Mouse (Mus musculus) heart, embryonic 10.5 days (tissue): Measurements from ENCODE around the gene A730061H03Rik. TPM values are rescaled to one million over a fixed set of nuclear protein-coding genes. Genes with fewer than 3 reads are reported as not detected.

ENCODE experiments used
- DNase-seq: peaks from one replicate; pipeline ENCODE4 v3.0.0-alpha.2; 2017; ENCODE audit warnings: low spot score
- H3K27ac ChIP-seq: fragments of 300-500 bp; sonication (generic); 2 replicates; pipeline ENCODE4 v1.5.1; 2016; ENCODE audit warnings: mild to moderate bottlenecking
- H3K27me3 ChIP-seq: fragments of 300-500 bp; sonication (generic); 2 replicates; pipeline ENCODE4 v1.6.1; 2016; ENCODE audit warnings: mild to moderate bottlenecking; ENCODE audit not compliant: poor library complexity, insufficient read depth, severe bottlenecking
- H3K36me3 ChIP-seq: fragments of 300-500 bp; sonication (generic); 2 replicates; pipeline ENCODE4 v1.6.1; 2016; ENCODE audit warnings: mild to moderate bottlenecking, moderate library complexity
- H3K4me1 ChIP-seq: fragments of 300-500 bp; sonication (generic); 2 replicates; pipeline ENCODE4 v1.6.1; 2016; ENCODE audit warnings: mild to moderate bottlenecking
- H3K4me3 ChIP-seq: fragments of 300-500 bp; sonication (generic); 2 replicates; pipeline ENCODE4 v1.5.1; 2016; ENCODE audit warnings: mild to moderate bottlenecking, moderate library complexity
- H3K9me3 ChIP-seq: fragments of 300-500 bp; sonication (generic); 2 replicates; pipeline ENCODE4 v1.6.1; 2016; ENCODE audit warnings: mild to moderate bottlenecking, moderate library complexity
- WGBS: fragments of 180-500 bp; shearing (Covaris S2); methylation state at CpG from one replicate; pipeline ENCODE4 v1.1.7; 2016; 5-methylcytosine and 5-hydroxymethylcytosine counted together
- polyA plus RNA-seq: library from polyadenylated mRNA; unstranded; fragments of >200 nt; fragmentation: Nextera tagmentation; extraction: Ambion mirVana; gene quantifications from 2 replicates; pipeline ENCODE4 v1.2.1, GENCODE M21; 2016

A730061H03Rik gene
- polyA plus RNA-seq, 1 experiment from 2014 or later: 1.3 TPM

- peak within 1 kb of the TSS; percentile 96 for H3K27ac ChIP-seq
- H3K4me1 ChIP-seq: peaks cover 31% of the 10 kb centered on the region
- peak; percentile 98 for DNase-seq
- WGBS: 1% methylated on average over 22 of the region's 22 CpGs
- peak within 1 kb of the TSS; percentile 98 for H3K4me3 ChIP-seq
- no peaks in the 10 kb centered on the region for H3K9me3 ChIP-seq
- H3K36me3 ChIP-seq: peaks cover 34% of the 10 kb centered on the region
- no peaks in the 10 kb centered on the region for H3K27me3 ChIP-seq
These were observed 30.6 kb upstream of the A730061H03Rik start, which contains the start of gene Psme2 for GRCm38 (mm10) chr14:55590748-55591330. Gene Psme2 (minus strand): TSS chr14:55591113.

- WGBS: 81% methylated on average over 11 of the region's 11 CpGs
- H3K27ac ChIP-seq: peak overlapping the region; percentile 96
These were observed 29.7 kb upstream of the A730061H03Rik start for GRCm38 (mm10) chr14:55589771-55590448.

GRCm38 (mm10) chr14:55589271-55589670 is 29.1 kb upstream of the A730061H03Rik start:
- peaks cover 44% of the 10 kb centered on the region for H3K4me1 ChIP-seq
- H3K27ac ChIP-seq: no peak overlapping the region
- H3K36me3 ChIP-seq: peaks cover 19% of the 10 kb centered on the region
- H3K9me3 ChIP-seq: no peaks in the 10 kb centered on the region
- no peak overlapping the region for H3K4me3 ChIP-seq
- 84% methylated on average over 5 of the region's 5 CpGs for WGBS
- no peaks in the 10 kb centered on the region for H3K27me3 ChIP-seq
- no peak for DNase-seq

More at GRCm38 (mm10) chr14:55589771-55590448, 29.7 kb upstream of the A730061H03Rik start:
- Histone ChIP-seq H3K27me3 (no peaks in the 10 kb centered on the region), H3K4me1 (peaks cover 38% of the 10 kb centered on the region), H3K4me3 (peak overlapping the region; percentile 98), H3K36me3 (peaks cover 25% of the 10 kb centered on the region), H3K9me3 (no peaks in the 10 kb centered on the region)
- DNase-seq: no peak

GRCm38 (mm10) chr14:55586149-55586548 is 25.9 kb upstream of the A730061H03Rik start:
- no peaks in the 10 kb centered on the region for H3K9me3 ChIP-seq
- H3K4me3 ChIP-seq: no peak overlapping the region
- DNase-seq: no peak
- 80% methylated on average over 2 of the region's 2 CpGs for WGBS
- H3K27me3 ChIP-seq: no peaks in the 10 kb centered on the region
- peak overlapping the region; percentile 88 for H3K27ac ChIP-seq
- H3K4me1 ChIP-seq: peaks cover 28% of the 10 kb centered on the region
- peaks cover 25% of the 10 kb centered on the region for H3K36me3 ChIP-seq

GRCm38 (mm10) chr14:55585566-55585960 is 25.4 kb upstream of the A730061H03Rik start:
- DNase-seq: no peak
- Histone ChIP-seq H3K27me3 (no peaks in the 10 kb centered on the region), H3K4me3 (peak overlapping the region; percentile 77; the same call in 1 of the 2 replicates), H3K36me3 (peaks cover 30% of the 10 kb centered on the region), H3K9me3 (no peaks in the 10 kb centered on the region), H3K4me1 (peaks cover 28% of the 10 kb centered on the region), H3K27ac (peak overlapping the region; percentile 88)
- WGBS: 43% methylated on average over 6 of the region's 6 CpGs

- Histone ChIP-seq H3K27me3 (no peaks in the 10 kb centered on the region), H3K4me1 (peaks cover 24% of the 10 kb centered on the region), H3K36me3 (peaks cover 37% of the 10 kb centered on the region), H3K4me3 (peak within 1 kb of the TSS; percentile 77), H3K9me3 (no peaks in the 10 kb centered on the region), H3K27ac (peak within 1 kb of the TSS; percentile 88)
- WGBS: 2% methylated on average over 43 of the region's 43 CpGs
- peak; percentile 90 for DNase-seq
These were observed 24.7 kb upstream of the A730061H03Rik start, which contains the start of gene Emc9 for GRCm38 (mm10) chr14:55584702-55585565. Gene Emc9 (minus strand): TSS chr14:55585302.

GRCm38 (mm10) chr14:55584303-55584701 is 24.1 kb upstream of the A730061H03Rik start:
- peaks cover 41% of the 10 kb centered on the region for H3K36me3 ChIP-seq
- peak overlapping the region; percentile 77 for H3K4me3 ChIP-seq
- WGBS: 36% methylated on average over 5 of the region's 5 CpGs
- no peaks in the 10 kb centered on the region for H3K27me3 ChIP-seq
- DNase-seq: peak; percentile 70
- peak overlapping the region; percentile 88 for H3K27ac ChIP-seq
- peaks cover 27% of the 10 kb centered on the region for H3K4me1 ChIP-seq
- H3K9me3 ChIP-seq: no peaks in the 10 kb centered on the region

- Histone ChIP-seq H3K27me3 (no peaks in the 10 kb centered on the region), H3K4me3 (no peak overlapping the region), H3K27ac (no peak overlapping the region), H3K4me1 (peaks cover 40% of the 10 kb centered on the region), H3K9me3 (no peaks in the 10 kb centered on the region), H3K36me3 (peaks cover 31% of the 10 kb centered on the region)
- 74% methylated on average over 9 of the region's 9 CpGs for WGBS
- DNase-seq: peak; percentile 66
These were observed 21.9 kb upstream of the A730061H03Rik start for GRCm38 (mm10) chr14:55581981-55582681.

GRCm38 (mm10) chr14:55580731-55581130 is 20.5 kb upstream of the A730061H03Rik start:
- Histone ChIP-seq H3K9me3 (no peaks in the 10 kb centered on the region), H3K27ac (no peak overlapping the region), H3K36me3 (peaks cover 28% of the 10 kb centered on the region), H3K4me1 (peaks cover 42% of the 10 kb centered on the region), H3K4me3 (no peak overlapping the region), H3K27me3 (no peaks in the 10 kb centered on the region)
- DNase-seq: no peak
- 92% methylated on average over 16 of the region's 16 CpGs for WGBS

- Histone ChIP-seq H3K4me1 (peaks cover 43% of the 10 kb centered on the region), H3K4me3 (0 out of 2 replicates have a peak overlapping the region, but pooled peaks have one; percentile 8), H3K27ac (no peak overlapping the region), H3K9me3 (no peaks in the 10 kb centered on the region), H3K36me3 (peaks cover 28% of the 10 kb centered on the region), H3K27me3 (no peaks in the 10 kb centered on the region)
- no peak for DNase-seq
- WGBS: 83% methylated on average over 23 of the region's 23 CpGs
These were observed 19.6 kb upstream of the A730061H03Rik start for GRCm38 (mm10) chr14:55579511-55580496.

- Histone ChIP-seq H3K9me3 (no peaks in the 10 kb centered on the region), H3K27me3 (no peaks in the 10 kb centered on the region), H3K4me3 (peak overlapping the region; percentile 84), H3K36me3 (peaks cover 28% of the 10 kb centered on the region), H3K4me1 (peaks cover 44% of the 10 kb centered on the region), H3K27ac (peak overlapping the region; percentile 94)
- DNase-seq: no peak
- 32% methylated on average over 6 of the region's 6 CpGs for WGBS
These were observed 18.6 kb upstream of the A730061H03Rik start for GRCm38 (mm10) chr14:55578668-55579269.
